Mouse (Mus musculus): ENCODE results near the gene Diaph2. TPM values are rescaled to one million over a fixed set of nuclear protein-coding genes. Genes with fewer than 3 reads are reported as not detected.

Diaph2 gene
- 59.4 TPM for polyA plus RNA-seq (2014; fragmentation: Illumina TruSeq; extraction: RNeasy Lipid Tissue Mini Kit (QIAGEN cat#74804); ENCODE audit: low read depth, low replicate concordance)

GRCm38 (mm10) chrX:129749571-129750061 lies at the start of gene Diaph2:
Gene Diaph2, plus strand, starts transcription at chrX:129749742.

Measured in adrenal gland, adult 10 weeks (tissue).